ENCODE assay signal across 18 mouse cellular contexts in the genomic region with DNA sequence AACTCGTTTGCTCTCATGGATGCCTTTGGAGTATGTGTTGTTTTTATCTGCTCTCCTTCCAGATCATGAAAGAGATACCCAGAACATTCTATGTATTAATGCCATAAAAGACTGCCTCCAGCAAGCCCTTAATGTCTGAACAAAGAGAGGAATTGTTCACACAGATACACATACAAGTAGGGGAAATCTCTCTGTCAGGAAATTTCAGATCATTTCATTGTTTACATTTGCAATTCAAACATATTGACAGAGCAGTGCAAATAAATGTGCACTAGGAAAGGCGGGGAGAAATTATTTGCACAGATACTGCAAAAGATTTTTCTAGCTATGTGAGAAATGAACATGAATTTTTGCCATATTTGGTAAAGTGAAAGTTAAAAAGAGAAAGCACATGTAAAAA.
"Had no signal": no experiment of that assay in that cellular context is flagged by ENCODE, and none has a peak within 500 bp of the region (broad histone marks: within the 10 kb centered on the region; RNA-seq: fewer than 3 reads in every experiment).

No protein-coding gene starts in this region.

- H3K9me3 ChIP-seq: limb, embryonic 10.5 days; limb, embryonic 13.5 days; midbrain, embryonic 15.5 days had no signal

- H3K4me3 ChIP-seq: layer of hippocampus, adult 2 months; limb, embryonic 10.5 days; limb, embryonic 13.5 days; midbrain, embryonic 15.5 days; myocyte had no signal

- H3K27ac ChIP-seq: hindbrain, postnatal 0 days; kidney, postnatal 0 days; layer of hippocampus, adult 2 months; limb, embryonic 10.5 days; limb, embryonic 13.5 days; liver, embryonic 14.5 days; midbrain, embryonic 15.5 days had no signal

- ATAC-seq: hindbrain, postnatal 0 days; inflammation-experienced regulatory T-cells, adult 6 months; lung, postnatal 0 days; midbrain, embryonic 15.5 days had no signal

- H3K4me1 ChIP-seq: limb, embryonic 13.5 days; midbrain, embryonic 15.5 days had no signal

- H3K9ac ChIP-seq: limb, embryonic 13.5 days; liver, embryonic 14.5 days; midbrain, embryonic 15.5 days had no signal

- H3K27me3 ChIP-seq: limb, embryonic 13.5 days; midbrain, embryonic 15.5 days had no signal

- H3K36me3 ChIP-seq: limb, embryonic 10.5 days; limb, embryonic 13.5 days; midbrain, embryonic 15.5 days had no signal

- H3K4me2 ChIP-seq: limb, embryonic 13.5 days; midbrain, embryonic 11.5 days; midbrain, embryonic 15.5 days had no signal

- DNase-seq: kidney, adult 2 months; kidney, postnatal 25 days; layer of hippocampus, adult 9-11 months; liver; lung, adult 18-20 months; lung, postnatal 4 days; thymus, postnatal 25 days had no signal
